In the genomic region with DNA sequence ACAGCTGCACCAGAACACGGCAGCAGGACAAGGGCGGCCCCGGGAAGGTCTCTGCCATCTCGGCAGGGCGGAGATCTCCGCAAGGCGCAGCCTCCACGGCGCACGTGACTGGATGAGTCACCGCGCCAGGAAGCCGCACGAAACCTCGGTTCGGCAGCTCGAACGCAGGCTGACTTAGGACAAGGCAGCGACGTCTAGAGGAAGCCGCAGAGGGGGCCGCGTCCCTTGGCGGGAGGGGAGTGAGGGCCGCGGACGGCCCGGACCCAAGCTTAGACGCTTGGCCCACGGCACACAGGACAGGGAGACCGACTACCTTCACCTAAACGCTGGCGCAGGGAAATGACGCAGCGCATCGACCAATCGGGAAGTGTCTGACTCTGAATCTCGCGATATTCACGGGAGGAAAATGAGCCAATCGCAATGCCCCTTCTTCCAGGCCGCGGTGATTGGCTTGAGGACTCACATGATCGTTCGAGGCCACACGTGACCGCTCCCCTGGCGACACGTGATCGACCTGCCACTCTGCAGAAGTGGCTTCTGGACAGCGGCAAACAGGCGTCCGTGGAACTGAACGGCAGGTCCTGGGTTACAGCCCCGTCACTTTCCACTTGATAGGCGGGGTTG, we compare ENCODE assay signal across 8 mouse cellular contexts. TPM values are rescaled to one million over a fixed set of nuclear protein-coding genes. Genes with fewer than 3 reads are reported as not detected.
A peak's percentile ranks its signal among the peaks of the same experiment; 100 is the strongest.
DNase-seq lines count a peak whose midpoint lies in the region; ATAC-seq lines count a peak whose summit lies in the region.

No protein-coding gene starts in this region.

- ATAC-seq in megakaryocyte progenitor cell, adult 5-6 weeks (replicated peaks; ENCODE audit: poor library complexity), result peak; percentile 90

- DNase-seq in adipocyte (ENCODE audit: low spot score), result peak; percentile 99
- DNase-seq in embryo, embryonic 10 days (ENCODE audit: low spot score), result peak; percentile 100
- DNase-seq in gastrocnemius, postnatal 10 days, result peak; percentile 94
- peak; percentile 100 for DNase-seq in induced T-regulatory cell, adult 2 months (ENCODE audit: low read depth)
- DNase-seq in left cerebral cortex, adult 9 months (ENCODE audit: low spot score in 2 of 2), result peak; percentile 99 to 100
- DNase-seq in right cerebral cortex, postnatal 14 days, result peak; percentile 98
- DNase-seq in urinary bladder, postnatal 36 days (ENCODE audit: low spot score in 2 of 2), result peak; percentile 98 to 99

RNA-seq across cellular contexts. Expression of a gene that starts 9.9 kb away (rescaled TPM):
- 10 to 100 TPM; 76.8 to 92.3 TPM for total RNA-seq in gastrocnemius, postnatal 10 days (2021)
- total RNA-seq in megakaryocyte progenitor cell, adult 5-6 weeks (2015), result 60.2 and 64.4 TPM in 2 replicates
- 91.9 and 102 TPM in 2 replicates for total RNA-seq in megakaryocyte progenitor cell, adult 5-6 weeks (2017)

Comparison
In these comparisons a context has a peak if more than half of its experiments do, and no peak if none do; other contexts are left out.
1. Peak in every context shown above with its lines: DNase-seq and ATAC-seq.